Mouse (Mus musculus): ENCODE measurements around the gene Gm49510. TPM values are rescaled to one million over a fixed set of nuclear protein-coding genes. Genes with fewer than 3 reads are reported as not detected.

Gm49510 gene
- polyA plus RNA-seq, 1 experiment from 2014 or later: 0.16 TPM

DNA sequence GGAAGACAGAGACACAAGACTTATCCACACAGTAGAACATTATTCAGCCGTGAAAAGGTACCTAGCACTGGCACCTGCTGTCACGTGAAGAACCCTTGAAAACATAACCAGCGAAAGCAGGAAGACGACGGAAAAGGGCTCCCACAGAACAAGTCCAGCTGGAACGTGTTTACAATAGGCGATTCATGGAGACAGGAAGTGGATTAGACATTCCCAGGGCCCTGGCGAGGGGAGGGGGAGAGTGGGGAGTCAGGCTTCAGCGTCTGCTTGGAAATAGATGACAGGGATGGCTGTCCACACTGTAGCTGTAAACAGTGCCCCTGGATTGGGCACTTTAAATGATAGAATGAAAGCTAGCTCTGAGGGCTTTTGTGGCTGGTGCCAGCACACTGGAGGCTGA lies 31.1 kb upstream of the Gm49510 start:
- H3K4me3 ChIP-seq (replicated peaks): no peak overlapping the region
- 6% methylated on average over 9 of the region's 9 CpGs for WGBS
- H3K36me3 ChIP-seq: no peaks in the 10 kb centered on the region
- 0 out of 2 replicates have a peak overlapping the region, but pooled peaks have one; percentile 4 for H3K9ac ChIP-seq (replicated peaks)
- H3K4me1 ChIP-seq (replicated peaks): peaks cover 14% of the 10 kb centered on the region
- H3K27me3 ChIP-seq: no peaks in the 10 kb centered on the region
- peak overlapping the region; percentile 83 for H3K27ac ChIP-seq
- H3K9me3 ChIP-seq: no peaks in the 10 kb centered on the region
- no peak overlapping the region for H3K4me2 ChIP-seq
- ATAC-seq (ENCODE audit: insufficient number of reproducible peaks, insufficient read depth, low FRiP score, low TSS enrichment, low read depth): 0 out of 2 replicates have a peak, but pooled peaks have one; percentile 23

GRCm38 (mm10) chr15:78868826-78869233 lies 30.6 kb upstream of the Gm49510 start:
- WGBS: 60% methylated on average over 7 of the region's 7 CpGs
- Histone ChIP-seq H3K4me1 (replicated peaks) (peaks cover 9% of the 10 kb centered on the region), H3K4me2 (no peak overlapping the region), H3K27me3 (no peaks in the 10 kb centered on the region), H3K4me3 (replicated peaks) (no peak overlapping the region), H3K36me3 (no peaks in the 10 kb centered on the region), H3K9ac (replicated peaks) (0 out of 2 replicates have a peak overlapping the region, but pooled peaks have one; percentile 4), H3K9me3 (no peaks in the 10 kb centered on the region), H3K27ac (peak overlapping the region; percentile 83)
- ATAC-seq (ENCODE audit: insufficient number of reproducible peaks, insufficient read depth, low FRiP score, low TSS enrichment, low read depth): no peak

DNA sequence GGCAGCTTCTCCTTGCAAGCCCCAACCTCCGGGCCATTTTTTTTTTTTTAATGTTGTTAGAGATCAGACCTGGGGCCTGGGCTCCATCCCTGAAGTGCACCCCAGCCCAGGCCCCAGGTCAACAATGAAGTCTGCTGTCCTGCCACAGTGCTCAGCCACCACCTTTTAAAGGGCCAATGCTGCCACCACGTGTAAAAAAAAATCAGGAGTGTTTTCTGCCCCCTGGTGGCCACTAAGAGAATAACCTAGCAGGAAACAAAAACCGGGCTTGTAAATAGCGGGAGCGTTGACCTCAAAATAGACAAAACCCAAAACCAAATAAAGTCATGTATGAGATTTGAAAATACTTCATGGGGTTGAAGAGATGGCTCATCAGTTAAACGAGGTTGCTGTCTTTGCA lies 29.7 kb upstream of the Gm49510 start:
- no peak overlapping the region for H3K9ac ChIP-seq (replicated peaks)
- no peak overlapping the region for H3K4me2 ChIP-seq
- no peak overlapping the region for H3K4me3 ChIP-seq (replicated peaks)
- 29% methylated on average over 6 of the region's 6 CpGs for WGBS
- no peak overlapping the region for H3K27ac ChIP-seq
- H3K4me1 ChIP-seq (replicated peaks): peaks cover 9% of the 10 kb centered on the region
- no peaks in the 10 kb centered on the region for H3K36me3 ChIP-seq
- no peaks in the 10 kb centered on the region for H3K9me3 ChIP-seq
- ATAC-seq (ENCODE audit: insufficient number of reproducible peaks, insufficient read depth, low FRiP score, low TSS enrichment, low read depth): no peak
- H3K27me3 ChIP-seq: no peaks in the 10 kb centered on the region

DNA sequence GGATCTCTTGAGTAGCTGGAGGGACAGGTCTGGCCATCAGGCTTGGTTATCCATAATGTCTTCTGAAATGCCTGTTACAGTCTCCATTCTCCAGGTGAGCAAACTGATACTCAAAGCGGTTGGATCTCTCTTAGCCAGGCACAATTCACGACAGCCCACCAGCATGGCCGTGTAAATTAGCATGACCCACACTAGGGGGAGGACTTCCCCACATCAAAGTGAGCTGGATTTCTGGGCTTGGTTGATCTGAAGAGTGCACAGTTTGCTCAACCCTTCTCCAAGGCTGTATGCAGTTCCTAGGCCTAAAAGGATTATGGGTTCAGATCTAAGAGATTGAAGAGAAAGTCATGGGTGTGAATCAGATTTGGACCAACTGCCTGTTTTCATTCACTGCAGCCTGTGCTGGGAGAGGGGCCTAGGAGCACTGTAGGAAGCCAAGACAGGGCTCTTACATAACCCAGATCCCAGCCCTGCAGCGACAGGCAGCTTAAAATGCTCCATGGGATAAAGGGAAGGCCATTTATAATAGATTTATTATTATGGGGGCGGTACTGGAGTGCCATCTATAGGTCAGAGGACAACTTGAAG lies 27.4 kb upstream of the Gm49510 start:
- 53% methylated on average over 5 of the region's 5 CpGs for WGBS
- Histone ChIP-seq H3K4me1 (replicated peaks) (peaks cover 17% of the 10 kb centered on the region), H3K4me2 (no peak overlapping the region), H3K9me3 (no peaks in the 10 kb centered on the region), H3K27ac (no peak overlapping the region), H3K4me3 (replicated peaks) (no peak overlapping the region), H3K36me3 (no peaks in the 10 kb centered on the region), H3K27me3 (no peaks in the 10 kb centered on the region), H3K9ac (replicated peaks) (no peak overlapping the region)
- ATAC-seq (ENCODE audit: insufficient number of reproducible peaks, insufficient read depth, low FRiP score, low TSS enrichment, low read depth): no peak

DNA sequence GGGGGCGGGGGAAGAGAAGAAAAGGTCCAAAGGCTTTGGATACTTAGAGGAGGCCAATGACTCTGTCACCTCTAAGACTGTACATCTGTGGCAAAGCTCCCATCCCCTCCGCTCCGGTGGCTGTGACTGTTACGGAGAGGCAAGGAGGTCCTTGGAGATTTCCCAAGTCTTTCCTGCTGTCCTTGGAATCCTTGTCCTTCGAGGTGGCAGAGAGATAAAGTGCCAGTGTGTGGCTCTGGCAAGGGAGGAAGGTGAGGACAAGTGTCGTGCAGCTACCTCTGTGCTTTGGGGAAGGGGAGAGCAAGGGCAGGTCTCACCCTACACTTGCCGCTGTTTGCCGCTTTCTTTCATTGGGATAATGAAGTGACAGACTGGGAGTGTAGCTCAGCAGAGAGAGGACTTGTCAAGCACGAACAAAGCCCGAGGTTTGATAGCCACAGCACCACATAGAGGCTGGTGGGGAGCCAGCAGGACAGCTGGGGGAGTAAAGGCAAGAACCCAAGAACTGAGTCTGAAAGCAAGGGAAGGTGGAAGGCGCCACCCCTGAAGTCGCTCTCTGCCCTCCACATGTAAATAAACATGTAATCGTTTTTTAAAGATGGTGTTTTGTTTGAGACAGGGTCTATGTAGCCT lies 25.5 kb upstream of the Gm49510 start:
- Histone ChIP-seq H3K4me3 (replicated peaks) (no peak overlapping the region), H3K36me3 (no peaks in the 10 kb centered on the region), H3K4me2 (no peak overlapping the region), H3K9me3 (no peaks in the 10 kb centered on the region), H3K27me3 (no peaks in the 10 kb centered on the region), H3K9ac (replicated peaks) (no peak overlapping the region), H3K27ac (no peak overlapping the region), H3K4me1 (replicated peaks) (peaks cover 19% of the 10 kb centered on the region)
- ATAC-seq (ENCODE audit: insufficient number of reproducible peaks, insufficient read depth, low FRiP score, low TSS enrichment, low read depth): no peak
- 56% methylated on average over 13 of the region's 13 CpGs for WGBS

- 79% methylated on average over 8 of the region's 8 CpGs for WGBS
These were observed 24.5 kb upstream of the Gm49510 start for GRCm38 (mm10) chr15:78874989-78875388.

DNA sequence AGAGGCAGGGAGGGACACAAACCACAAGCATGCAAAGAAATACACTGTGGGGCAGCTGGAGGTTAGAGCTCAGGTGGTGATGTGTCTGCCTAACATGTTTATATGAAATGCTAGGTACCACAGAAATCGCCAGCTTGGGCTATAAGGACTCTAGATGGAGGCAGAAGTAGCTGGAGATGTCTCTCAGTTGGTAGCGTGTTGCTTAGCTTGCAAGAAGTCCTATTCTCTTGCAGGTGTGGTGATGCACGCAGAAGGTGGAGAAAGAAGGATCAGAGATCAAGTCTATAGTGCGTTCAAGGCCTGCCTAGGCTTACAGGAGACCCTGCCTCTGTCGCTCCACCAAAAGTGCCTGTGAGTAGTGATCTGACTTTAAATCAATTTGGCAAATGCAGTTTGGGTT lies 23.9 kb upstream of the Gm49510 start:
- H3K4me1 ChIP-seq (replicated peaks): peaks cover 23% of the 10 kb centered on the region
- no peak for ATAC-seq (ENCODE audit: insufficient number of reproducible peaks, insufficient read depth, low FRiP score, low TSS enrichment, low read depth)
- H3K27ac ChIP-seq: peak overlapping the region; percentile 99; the same call in 1 of the 2 replicates
- 82% methylated on average over 5 of the region's 5 CpGs for WGBS
- H3K9me3 ChIP-seq: no peaks in the 10 kb centered on the region
- H3K4me2 ChIP-seq: peak overlapping the region; percentile 73
- peaks cover 5% of the 10 kb centered on the region for H3K36me3 ChIP-seq
- H3K9ac ChIP-seq (replicated peaks): 0 out of 2 replicates have a peak overlapping the region, but pooled peaks have one; percentile 2
- H3K4me3 ChIP-seq (replicated peaks): 0 out of 2 replicates have a peak overlapping the region, but pooled peaks have one; percentile 70
- H3K27me3 ChIP-seq: no peaks in the 10 kb centered on the region

More at GRCm38 (mm10) chr15:78874989-78875388, 24.5 kb upstream of the Gm49510 start:
- Histone ChIP-seq H3K36me3 (no peaks in the 10 kb centered on the region), H3K4me3 (replicated peaks) (no peak overlapping the region), H3K27me3 (no peaks in the 10 kb centered on the region), H3K4me2 (no peak overlapping the region), H3K9me3 (no peaks in the 10 kb centered on the region), H3K4me1 (replicated peaks) (peaks cover 23% of the 10 kb centered on the region), H3K27ac (no peak overlapping the region), H3K9ac (replicated peaks) (no peak overlapping the region)
- no peak for ATAC-seq (ENCODE audit: insufficient number of reproducible peaks, insufficient read depth, low FRiP score, low TSS enrichment, low read depth)

DNA sequence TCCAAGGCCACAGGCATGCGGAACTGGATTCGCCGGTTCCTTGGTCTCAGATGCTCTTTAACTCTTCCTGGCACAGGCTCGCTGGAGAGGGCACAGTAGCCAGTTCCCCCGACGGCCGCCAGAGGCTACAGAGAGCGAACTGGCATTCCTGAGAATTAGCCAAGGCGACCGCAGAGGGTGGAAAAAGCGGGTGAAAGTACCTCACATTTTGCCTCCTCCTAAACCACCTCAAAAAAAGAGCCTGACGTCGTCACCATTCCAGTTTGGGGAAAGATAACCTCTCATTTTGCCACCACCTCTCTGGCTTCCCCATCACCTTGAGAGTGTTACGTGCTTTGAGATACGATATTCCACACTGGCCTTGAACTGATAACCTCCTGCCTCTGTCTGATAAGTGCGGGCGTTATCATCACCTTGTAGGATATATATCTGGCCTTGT lies 23.2 kb upstream of the Gm49510 start:
- H3K9ac ChIP-seq (replicated peaks): peak overlapping the region; percentile 81
- H3K4me1 ChIP-seq (replicated peaks): peaks cover 23% of the 10 kb centered on the region
- no peaks in the 10 kb centered on the region for H3K9me3 ChIP-seq
- ATAC-seq (ENCODE audit: insufficient number of reproducible peaks, insufficient read depth, low FRiP score, low TSS enrichment, low read depth): no peak
- H3K27me3 ChIP-seq: no peaks in the 10 kb centered on the region
- peaks cover 13% of the 10 kb centered on the region for H3K36me3 ChIP-seq
- peak overlapping the region; percentile 99 for H3K27ac ChIP-seq
- WGBS: 4% methylated on average over 17 of the region's 17 CpGs
- peak overlapping the region; percentile 70 for H3K4me3 ChIP-seq (replicated peaks)
- H3K4me2 ChIP-seq: peak overlapping the region; percentile 73

DNA sequence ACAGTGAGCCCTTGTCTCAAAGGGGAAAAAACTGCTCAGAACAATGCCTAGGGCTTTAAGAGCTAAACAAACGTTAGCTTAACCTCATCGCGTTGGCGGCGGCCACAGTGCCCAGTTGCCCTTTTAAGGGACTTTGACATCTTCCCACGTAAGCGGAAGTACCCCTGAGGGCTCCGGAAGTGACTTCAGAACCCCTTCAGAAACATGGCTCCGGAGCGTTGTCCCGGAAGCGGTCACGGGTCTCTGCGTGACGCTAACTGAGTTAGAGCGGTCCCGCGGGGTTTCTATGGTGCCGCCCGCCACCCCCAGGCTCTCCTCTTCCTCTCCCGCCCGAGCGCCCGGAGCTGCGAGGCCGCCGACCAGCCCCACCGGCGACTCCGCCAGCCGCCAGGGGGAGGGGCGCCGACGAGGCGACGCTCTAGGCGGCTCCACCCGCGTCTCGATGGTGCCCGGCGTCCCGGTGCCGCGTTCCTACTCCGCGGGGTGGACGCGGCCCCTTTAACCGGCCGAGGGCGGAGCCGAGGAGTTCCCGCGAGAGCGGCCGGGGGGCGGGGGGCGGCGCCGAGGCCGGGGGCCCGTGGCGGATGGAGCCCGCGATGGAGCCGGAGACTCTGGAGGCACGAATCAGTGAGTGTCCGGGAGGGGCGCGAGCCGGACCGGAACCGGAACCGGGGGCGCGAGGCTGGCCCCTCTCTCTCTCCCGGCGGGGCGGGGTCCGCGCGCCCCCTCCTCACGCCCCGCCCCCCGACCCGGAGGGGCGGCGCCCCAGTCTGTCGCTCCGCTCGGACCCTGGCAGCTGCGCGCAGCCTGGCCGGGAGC lies 22.3 kb upstream of the Gm49510 start, which contains the start of gene Gga1:
TSS of gene Gga1 (plus strand) at position 200 of the 819 bp plus-strand sequence.
- Histone ChIP-seq H3K27ac (peak within 1 kb of the TSS; percentile 99), H3K36me3 (peaks cover 22% of the 10 kb centered on the region), H3K4me3 (replicated peaks) (peak within 1 kb of the TSS; percentile 70), H3K4me1 (replicated peaks) (peaks cover 23% of the 10 kb centered on the region), H3K9ac (replicated peaks) (peak within 1 kb of the TSS; percentile 81), H3K4me2 (peak within 1 kb of the TSS; percentile 73), H3K27me3 (no peaks in the 10 kb centered on the region), H3K9me3 (no peaks in the 10 kb centered on the region)
- WGBS: under 1% methylated on average over 77 of the region's 95 CpGs
- ATAC-seq (ENCODE audit: insufficient number of reproducible peaks, insufficient read depth, low FRiP score, low TSS enrichment, low read depth): peak; percentile 83

DNA sequence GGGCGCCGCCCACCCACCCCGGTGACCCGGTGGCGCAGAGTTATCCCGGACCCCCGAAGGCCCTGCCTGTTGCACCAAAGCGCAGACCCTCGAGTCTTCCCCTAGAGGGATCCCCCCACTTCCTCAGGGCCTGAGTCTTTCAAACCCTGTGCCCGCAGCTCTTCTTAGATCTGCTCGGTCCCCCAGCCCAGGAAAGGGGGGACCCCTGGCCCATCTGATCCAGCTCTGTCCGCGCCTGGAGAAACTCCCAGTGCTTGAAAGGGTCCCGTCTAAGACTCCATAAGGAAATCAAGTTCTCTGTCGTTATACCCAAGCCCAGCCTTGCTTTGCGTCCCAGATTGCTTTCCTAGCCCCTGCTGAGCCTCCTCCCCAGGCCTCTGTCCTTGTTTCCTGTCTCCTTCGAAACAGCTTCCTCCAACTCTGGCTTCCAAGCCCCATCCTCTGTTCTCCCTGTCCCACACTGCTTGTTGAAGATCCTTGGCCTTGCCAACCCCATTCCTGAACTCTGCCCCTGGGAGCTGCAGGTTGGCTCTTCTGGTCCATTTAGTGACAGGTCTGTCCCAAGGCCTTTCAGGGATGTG lies 21.6 kb upstream of the Gm49510 start:
- peaks cover 23% of the 10 kb centered on the region for H3K4me1 ChIP-seq (replicated peaks)
- H3K27me3 ChIP-seq: no peaks in the 10 kb centered on the region
- WGBS: under 1% methylated on average over 13 of the region's 17 CpGs
- H3K27ac ChIP-seq: peak overlapping the region; percentile 99
- peak overlapping the region; percentile 81 for H3K9ac ChIP-seq (replicated peaks)
- peak overlapping the region; percentile 70 for H3K4me3 ChIP-seq (replicated peaks)
- H3K36me3 ChIP-seq: peaks cover 29% of the 10 kb centered on the region
- H3K9me3 ChIP-seq: no peaks in the 10 kb centered on the region
- peak; percentile 28 for ATAC-seq (ENCODE audit: insufficient number of reproducible peaks, insufficient read depth, low FRiP score, low TSS enrichment, low read depth)
- peak overlapping the region; percentile 73 for H3K4me2 ChIP-seq
